Mouse (Mus musculus) olfactory bulb, adult 2 months (tissue): ENCODE results near the gene Pfkfb2.

Experiments used
- CTCF ChIP-seq: fragments of 200-500 bp; IDR thresholded peaks from 2 replicates; pipeline ENCODE4 v1.5.1; 2012; ENCODE audit warnings: low read depth, mild to moderate bottlenecking, low read length, moderate library complexity; ENCODE audit not compliant: insufficient read depth
- POLR2A ChIP-seq: fragments of 200-500 bp; IDR thresholded peaks from 2 replicates; pipeline ENCODE4 v1.6.1; 2012; ENCODE audit warnings: mild to moderate bottlenecking, low read depth, low read length, moderate library complexity; ENCODE audit not compliant: insufficient read depth

GRCm38 (mm10) chr1:130742201-130742600 lies 13.1 kb upstream of the Pfkfb2 start:
- TF ChIP-seq POLR2A (no peak), CTCF (no peak)
